10 mouse cellular contexts compared by ENCODE assay signal in the genomic region with DNA sequence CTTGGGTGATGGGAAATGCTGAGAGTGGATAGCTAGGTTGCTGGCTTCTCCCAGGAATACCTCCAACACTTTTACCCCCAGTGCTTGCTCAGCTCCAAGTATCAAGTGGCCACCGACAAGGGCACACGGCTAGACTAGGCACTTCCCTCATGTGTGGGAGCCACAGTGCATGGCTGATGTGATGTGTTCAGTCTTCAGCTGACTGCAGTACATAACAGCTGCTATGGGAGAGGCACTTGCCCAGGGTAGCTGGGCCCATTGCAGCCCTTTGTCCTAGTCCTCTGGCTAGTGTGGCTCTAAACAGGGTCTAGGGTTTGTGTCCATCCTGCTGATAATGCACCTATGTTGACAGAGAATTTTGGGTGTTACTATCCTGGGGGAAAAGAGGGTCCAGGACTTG. TPM values are rescaled to one million over a fixed set of nuclear protein-coding genes. Genes with fewer than 3 reads are reported as not detected.
DNase-seq lines count a peak whose midpoint lies in the region; ATAC-seq and TF ChIP-seq lines count a peak whose summit lies in the region.
"Had no signal": no experiment of that assay in that cellular context is flagged by ENCODE, and none has a peak within 500 bp of the region (broad histone marks: within the 10 kb centered on the region; RNA-seq: fewer than 3 reads in every experiment).

No protein-coding gene starts in this region.

- no peak overlapping the region for H3K9ac ChIP-seq in forebrain, embryonic 16.5 days (replicated peaks; ENCODE audit: low read depth, low read length)
- no peak overlapping the region for H3K9ac ChIP-seq in liver, embryonic 15.5 days

- intact Hi-C loops in gastrocnemius, postnatal 14 days (cut with DNase I; ENCODE audit: low total_unique reads) = no loop called here

- peak overlapping the region; percentile 9; the same call in 1 of the 2 replicates for H3K4me3 ChIP-seq in kidney, adult 2 months (ENCODE audit: insufficient read depth, low read depth, low read length)
- peak overlapping the region; percentile 27 for H3K4me3 ChIP-seq in cortical plate, adult 2 months (ENCODE audit: insufficient read depth, low read length)
- H3K4me3 ChIP-seq in forebrain, embryonic 16.5 days (replicated peaks; ENCODE audit: low read length) = peak overlapping the region; percentile 43
- peak overlapping the region; percentile 36; the same call in 1 of the 2 replicates for H3K4me3 ChIP-seq in liver, embryonic 15.5 days (replicated peaks)

- no peak for TF ChIP-seq CTCF in kidney, adult 2 months (conservative IDR thresholded peaks at IDR 0.05; ENCODE audit: insufficient read depth, insufficient read length, low read depth, low read length)
- no peak for TF ChIP-seq CTCF in cortical plate, adult 2 months (IDR thresholded peaks at IDR 0.05; ENCODE audit: extremely low read depth, insufficient read depth, low read length)

- TF ChIP-seq POLR2A in kidney, adult 2 months (IDR thresholded peaks at IDR 0.05; ENCODE audit: low read depth, low read length) = no peak
- TF ChIP-seq POLR2A in cortical plate, adult 2 months (IDR thresholded peaks at IDR 0.05; ENCODE audit: extremely low read depth, insufficient read depth, low read length) = no peak

- H3K4me2 ChIP-seq in forebrain, embryonic 16.5 days (ENCODE audit: low read length) = no peak overlapping the region
- peak overlapping the region; percentile 1; the same call in 1 of the 2 replicates for H3K4me2 ChIP-seq in liver, embryonic 15.5 days

- no peak for ATAC-seq in forebrain, embryonic 16.5 days
- ATAC-seq in liver, embryonic 15.5 days (ENCODE audit: insufficient read depth) = no peak

- 67% methylated on average over 2 of the region's 2 CpGs for WGBS in kidney, adult 2 months
- 59% methylated on average over 2 of the region's 2 CpGs for WGBS in forebrain, embryonic 16.5 days
- 34% methylated on average over 2 of the region's 2 CpGs for WGBS in liver, embryonic 15.5 days (ENCODE audit: insufficient replicate concordance)

- H3K27ac ChIP-seq in kidney, adult 2 months (ENCODE audit: insufficient read depth, low read depth, low read length) = no peak overlapping the region
- H3K27ac ChIP-seq in cortical plate, adult 2 months (ENCODE audit: insufficient read depth, low read length) = no peak overlapping the region
- H3K27ac ChIP-seq in forebrain, embryonic 16.5 days (ENCODE audit: low read length) = no peak overlapping the region
- no peak overlapping the region for H3K27ac ChIP-seq in liver, embryonic 15.5 days (replicated peaks)

- H3K27me3 ChIP-seq in kidney, adult 2 months (replicated peaks; ENCODE audit: control insufficient read depth, insufficient read depth, low read length) = no peaks in the 10 kb centered on the region
- peaks cover 42% of the 10 kb centered on the region for H3K27me3 ChIP-seq in forebrain, embryonic 16.5 days (replicated peaks; ENCODE audit: control insufficient read depth, insufficient read depth, low read length)
- H3K27me3 ChIP-seq in liver, embryonic 15.5 days = peaks cover 65% of the 10 kb centered on the region

- H3K36me3 ChIP-seq in kidney, adult 2 months (ENCODE audit: control insufficient read depth, insufficient read depth, low read length) = no peaks in the 10 kb centered on the region
- H3K36me3 ChIP-seq in forebrain, embryonic 16.5 days (ENCODE audit: control insufficient read depth, insufficient read depth) = no peaks in the 10 kb centered on the region
- H3K36me3 ChIP-seq in liver, embryonic 15.5 days (replicated peaks) = peaks cover 31% of the 10 kb centered on the region

- H3K9me3 ChIP-seq in forebrain, embryonic 16.5 days (ENCODE audit: control insufficient read depth, low read length) = no peaks in the 10 kb centered on the region
- no peaks in the 10 kb centered on the region for H3K9me3 ChIP-seq in liver, embryonic 15.5 days (replicated peaks)

- no peaks in the 10 kb centered on the region for H3K4me1 ChIP-seq in kidney, adult 2 months (ENCODE audit: control insufficient read depth, insufficient read depth, low read length)
- no peaks in the 10 kb centered on the region for H3K4me1 ChIP-seq in cortical plate, adult 2 months (ENCODE audit: control insufficient read depth, insufficient read depth, low read length)
- peaks cover 13% of the 10 kb centered on the region for H3K4me1 ChIP-seq in forebrain, embryonic 16.5 days (replicated peaks; ENCODE audit: control insufficient read depth, insufficient read depth, low read length)
- H3K4me1 ChIP-seq in liver, embryonic 15.5 days (replicated peaks) = no peaks in the 10 kb centered on the region

- DNase-seq in kidney, adult 2 months = no peak
- DNase-seq in kidney, postnatal 4 days = no peak
- DNase-seq in adrenal gland, postnatal 4 days (ENCODE audit: low spot score in 2 of 2) = no peak
- no peak for DNase-seq in c-Kit-positive CD71-positive TER-119-positive erythroid progenitor cells, embryonic 14.5 days (ENCODE audit: low spot score)
- no peak for DNase-seq in gastrocnemius, postnatal 14 days
- DNase-seq: adrenal gland, postnatal 10 days had no signal

RNA-seq across cellular contexts. Expression of gene Cldn5, which starts 1.8 kb away (rescaled TPM):
- 28.1 and 33.6 TPM in 2 replicates for polyA plus RNA-seq in kidney, adult 2 months (2012; rRNA removed)
- polyA plus RNA-seq in cortical plate, adult 2 months (2012; rRNA removed) = 88.0 and 88.9 TPM in 2 replicates
- polyA plus RNA-seq in forebrain, embryonic 16.5 days (2015; fragmentation: Nextera tagmentation; extraction: Ambion mirVana) = 90.7 and 106 TPM in 2 replicates
- polyA plus RNA-seq in liver, embryonic 15.5 days (2015; fragmentation: Nextera tagmentation; extraction: Ambion mirVana) = 8.4 and 8.5 TPM in 2 replicates
- total RNA-seq in adrenal gland, postnatal 4 days (2021) = 10 to 100 TPM; 66.2 to 68.0 TPM
- total RNA-seq in gastrocnemius, postnatal 14 days (2021) = 10 to 100 TPM; 31.4 to 38.9 TPM
- total RNA-seq: neutrophil, adult 5-6 weeks had no signal

RNA-seq across cellular contexts. Expression of gene Ufd1, which starts 33.1 kb away (rescaled TPM):
- 29.3 and 32.3 TPM in 2 replicates for polyA plus RNA-seq in kidney, adult 2 months (2012; rRNA removed)
- polyA plus RNA-seq in cortical plate, adult 2 months (2012; rRNA removed) = 82.7 and 85.3 TPM in 2 replicates
- polyA plus RNA-seq in forebrain, embryonic 16.5 days (2015; fragmentation: Nextera tagmentation; extraction: Ambion mirVana) = 115 and 130 TPM in 2 replicates
- polyA plus RNA-seq in liver, embryonic 15.5 days (2015; fragmentation: Nextera tagmentation; extraction: Ambion mirVana) = 39.5 and 40.6 TPM in 2 replicates
- 100 to 1,000 TPM; 120 to 130 TPM for total RNA-seq in adrenal gland, postnatal 4 days (2021)
- 10 to 100 TPM; 44.4 to 48.9 TPM for total RNA-seq in gastrocnemius, postnatal 14 days (2021)

RNA-seq across cellular contexts. Expression of gene Cdc45, which starts 33.3 kb away (rescaled TPM):
- polyA plus RNA-seq in kidney, adult 2 months (2012; rRNA removed) = 2.2 and 3.6 TPM in 2 replicates
- polyA plus RNA-seq in cortical plate, adult 2 months (2012; rRNA removed) = 2.5 and 2.9 TPM in 2 replicates
- 21.1 and 23.7 TPM in 2 replicates for polyA plus RNA-seq in forebrain, embryonic 16.5 days (2015; fragmentation: Nextera tagmentation; extraction: Ambion mirVana)
- polyA plus RNA-seq in liver, embryonic 15.5 days (2015; fragmentation: Nextera tagmentation; extraction: Ambion mirVana) = 40.7 and 42.7 TPM in 2 replicates
- 10 to 100 TPM; 18.0 to 19.7 TPM for total RNA-seq in adrenal gland, postnatal 4 days (2021)
- 1 to 10 TPM; 2.4 to 2.6 TPM for total RNA-seq in gastrocnemius, postnatal 14 days (2021)

RNA-seq across cellular contexts. Expression of gene 2510002D24Rik, which starts 57.9 kb away (rescaled TPM):
- polyA plus RNA-seq in kidney, adult 2 months (2012; rRNA removed) = 52.5 and 56.0 TPM in 2 replicates
- 52.8 and 53.3 TPM in 2 replicates for polyA plus RNA-seq in cortical plate, adult 2 months (2012; rRNA removed)
- 27.8 and 32.5 TPM in 2 replicates for polyA plus RNA-seq in forebrain, embryonic 16.5 days (2015; fragmentation: Nextera tagmentation; extraction: Ambion mirVana)
- 19.1 and 19.9 TPM in 2 replicates for polyA plus RNA-seq in liver, embryonic 15.5 days (2015; fragmentation: Nextera tagmentation; extraction: Ambion mirVana)
- 10 to 100 TPM; 23.8 to 27.5 TPM for total RNA-seq in adrenal gland, postnatal 4 days (2021)
- 10 to 100 TPM; 13.8 to 14.3 TPM for total RNA-seq in gastrocnemius, postnatal 14 days (2021)

RNA-seq across cellular contexts. Expression of gene Gm28539, which starts 57.9 kb away (rescaled TPM):
- polyA plus RNA-seq in kidney, adult 2 months (2012; rRNA removed) = 0.27 TPM in 1 of 2 replicates, not detected in the other
- polyA plus RNA-seq in cortical plate, adult 2 months (2012; rRNA removed) = 0.45 TPM in 1 of 2 replicates, not detected in the other
- not detected in 2 replicates for polyA plus RNA-seq in forebrain, embryonic 16.5 days (2015; fragmentation: Nextera tagmentation; extraction: Ambion mirVana)
- not detected in 2 replicates for polyA plus RNA-seq in liver, embryonic 15.5 days (2015; fragmentation: Nextera tagmentation; extraction: Ambion mirVana)
- total RNA-seq in adrenal gland, postnatal 4 days (2021) = 10 to 100 TPM in 1 of 2 experiments, 1 to 10 TPM in 1; 6.5 to 10.2 TPM
- 1 to 10 TPM; 1.3 to 2.1 TPM for total RNA-seq in gastrocnemius, postnatal 14 days (2021)
